Mouse (Mus musculus) heart, adult 2 months (tissue): ENCODE data around the gene Tmem50a.

ENCODE experiments used
- CTCF ChIP-seq: fragments of 200-600 bp; IDR thresholded peaks from 2 replicates; pipeline ENCODE4 v1.8.1; 2022; ENCODE audit warnings: antibody characterized with exemption, mild to moderate bottlenecking, moderate library complexity
- EP300 ChIP-seq: fragments of 200-500 bp; IDR thresholded peaks from 2 replicates; pipeline ENCODE4 v1.6.1; 2011; ENCODE audit warnings: low read depth, low read length, control low read depth; ENCODE audit not compliant: insufficient read depth
- POLR2A ChIP-seq: fragments of 200-500 bp; IDR thresholded peaks from 2 replicates; pipeline ENCODE4 v1.6.1; 2011; ENCODE audit warnings: mild to moderate bottlenecking, low read depth, low read length, control low read depth; ENCODE audit not compliant: insufficient read depth

- TF ChIP-seq CTCF = no peak
- TF ChIP-seq POLR2A = peak; percentile 63
- peak; percentile 65; the same call in 1 of the 2 replicates for TF ChIP-seq EP300
Observed at GRCm38 (mm10) chr4:134924019-134924741, 9.4 kb upstream of the Tmem50a start.
